In genomic region chr2:109562996-109563395, GRCm38 (mm10) we compare ENCODE assay signal across 24 mouse cellular contexts.
DNase-seq lines count a peak whose midpoint lies in the region; ATAC-seq and TF ChIP-seq lines count a peak whose summit lies in the region.
"Had no signal": no experiment of that assay in that cellular context is flagged by ENCODE, and none has a peak within 500 bp of the region (broad histone marks: within the 10 kb centered on the region; RNA-seq: fewer than 3 reads in every experiment).

No protein-coding gene starts in this region.

- WGBS in lung, postnatal 0 days, result 51% methylated on average over 3 of the region's 3 CpGs
- whole genome bisulfite sequencing in midbrain, embryonic 11.5 days, result 80% methylated on average over 3 of the region's 3 CpGs
- 84% methylated on average over 3 of the region's 3 CpGs for WGBS in midbrain, embryonic 10.5 days
- 92% methylated on average over 3 of the region's 3 CpGs for WGBS in forebrain, embryonic 13.5 days

- no peaks in the 10 kb centered on the region for H3K36me3 ChIP-seq in lung, postnatal 0 days (ENCODE audit: insufficient read depth, low read length)
- no peaks in the 10 kb centered on the region for H3K36me3 ChIP-seq in midbrain, embryonic 11.5 days (ENCODE audit: control insufficient read depth, insufficient read depth, low read length)
- no peaks in the 10 kb centered on the region for H3K36me3 ChIP-seq in midbrain, embryonic 10.5 days
- no peaks in the 10 kb centered on the region for H3K36me3 ChIP-seq in forebrain, embryonic 13.5 days (ENCODE audit: poor library complexity, severe bottlenecking)
- H3K36me3 ChIP-seq: embryonic facial prominence, embryonic 10.5 days; embryonic facial prominence, embryonic 13.5 days; forebrain, embryonic 10.5 days; hindbrain, embryonic 12.5 days; hindbrain, embryonic 15.5 days had no signal

- peak; percentile 76 for TF ChIP-seq EP300 in lung, postnatal 0 days (IDR thresholded peaks at IDR 0.05)

- no peaks in the 10 kb centered on the region for H3K9me3 ChIP-seq in lung, postnatal 0 days (ENCODE audit: low read length)
- no peaks in the 10 kb centered on the region for H3K9me3 ChIP-seq in midbrain, embryonic 11.5 days (ENCODE audit: control insufficient read depth, low read length)
- H3K9me3 ChIP-seq in midbrain, embryonic 10.5 days (replicated peaks), result no peaks in the 10 kb centered on the region
- H3K9me3 ChIP-seq in forebrain, embryonic 13.5 days (replicated peaks), result no peaks in the 10 kb centered on the region
- H3K9me3 ChIP-seq: embryonic facial prominence, embryonic 10.5 days; embryonic facial prominence, embryonic 13.5 days; forebrain, embryonic 10.5 days; hindbrain, embryonic 12.5 days; hindbrain, embryonic 15.5 days had no signal

- H3K27ac ChIP-seq in lung, postnatal 0 days (ENCODE audit: low read length), result no peak overlapping the region
- H3K27ac ChIP-seq in midbrain, embryonic 11.5 days (ENCODE audit: low read depth, low read length), result no peak overlapping the region
- no peak overlapping the region for H3K27ac ChIP-seq in midbrain, embryonic 10.5 days (replicated peaks)
- peak overlapping the region; percentile 26; the same call in 1 of the 2 replicates for H3K27ac ChIP-seq in embryonic fibroblast, embryonic 13.5 days (ENCODE audit: insufficient read depth, low read length)
- H3K27ac ChIP-seq in forebrain, embryonic 13.5 days, result no peak overlapping the region
- H3K27ac ChIP-seq: embryonic facial prominence, embryonic 10.5 days; embryonic facial prominence, embryonic 13.5 days; forebrain, embryonic 10.5 days; gastrocnemius, adult 2 months; hindbrain, embryonic 12.5 days; hindbrain, embryonic 15.5 days had no signal

- TF ChIP-seq POLR2A in embryonic fibroblast, embryonic 13.5 days (IDR thresholded peaks at IDR 0.05; ENCODE audit: low read depth, low read length), result no peak

- no peak overlapping the region for H3K9ac ChIP-seq in lung, postnatal 0 days (replicated peaks; ENCODE audit: low read depth)
- no peak overlapping the region for H3K9ac ChIP-seq in midbrain, embryonic 11.5 days (ENCODE audit: low read length)
- H3K9ac ChIP-seq in forebrain, embryonic 13.5 days, result no peak overlapping the region
- H3K9ac ChIP-seq: embryonic facial prominence, embryonic 13.5 days; forebrain, postnatal 0 days; hindbrain, embryonic 12.5 days; hindbrain, embryonic 15.5 days had no signal

- H3K4me1 ChIP-seq in lung, postnatal 0 days (ENCODE audit: insufficient read depth, low read depth, low read length), result no peaks in the 10 kb centered on the region
- H3K4me1 ChIP-seq in midbrain, embryonic 11.5 days (ENCODE audit: control insufficient read depth, insufficient read depth, low read length), result no peaks in the 10 kb centered on the region
- no peaks in the 10 kb centered on the region for H3K4me1 ChIP-seq in midbrain, embryonic 10.5 days
- H3K4me1 ChIP-seq in embryonic fibroblast, embryonic 13.5 days (ENCODE audit: control insufficient read depth, insufficient read depth, low read length), result no peaks in the 10 kb centered on the region
- H3K4me1 ChIP-seq in forebrain, embryonic 13.5 days, result peaks cover 8% of the 10 kb centered on the region; the same call in 1 of the 2 replicates
- H3K4me1 ChIP-seq: embryonic facial prominence, embryonic 13.5 days; hindbrain, embryonic 12.5 days; hindbrain, embryonic 15.5 days had no signal

- DNase-seq in lung, postnatal 0 days (ENCODE audit: low spot score), result peak; percentile 11
- no peak for DNase-seq in lung, postnatal 10 days
- DNase-seq in midbrain, embryonic 11.5 days (ENCODE audit: low spot score, missing footprints), result peak; percentile 69
- no peak for DNase-seq in midbrain, embryonic 10.5 days (ENCODE audit: low spot score)
- DNase-seq: adrenal gland, adult 8-10 months; adrenal gland, postnatal 25 days; cerebellum, adult 11-12 months; cerebellum, adult 8-10 months; cerebellum, postnatal 36 days; embryo, embryonic 11 days; forebrain, postnatal 0 days; gastrocnemius, adult 2 months; gastrocnemius, postnatal 14 days; heart, adult 11 months had no signal

- 0 out of 2 replicates have a peak, but pooled peaks have one; percentile 48 for ATAC-seq in lung, postnatal 0 days
- ATAC-seq in midbrain, embryonic 11.5 days (ENCODE audit: low FRiP score), result no peak
- ATAC-seq in forebrain, embryonic 13.5 days, result no peak
- ATAC-seq: activated CD4-positive, CD25-positive, alpha-beta regulatory T cell, adult 4 months; forebrain, embryonic 14.5 days; forebrain, postnatal 0 days had no signal

- no peaks in the 10 kb centered on the region for H3K27me3 ChIP-seq in lung, postnatal 0 days (replicated peaks; ENCODE audit: insufficient read depth, low read length)
- H3K27me3 ChIP-seq in midbrain, embryonic 11.5 days (ENCODE audit: control insufficient read depth, insufficient read depth, low read length), result no peaks in the 10 kb centered on the region
- H3K27me3 ChIP-seq in midbrain, embryonic 10.5 days (ENCODE audit: low read depth, poor library complexity, severe bottlenecking), result no peaks in the 10 kb centered on the region
- no peaks in the 10 kb centered on the region for H3K27me3 ChIP-seq in forebrain, embryonic 13.5 days
- H3K27me3 ChIP-seq: embryonic facial prominence, embryonic 13.5 days; hindbrain, embryonic 12.5 days; hindbrain, embryonic 15.5 days had no signal

- no peak for TF ChIP-seq CTCF in lung, postnatal 0 days (IDR thresholded peaks at IDR 0.05)
- no peak for TF ChIP-seq CTCF in embryonic fibroblast, embryonic 13.5 days (IDR thresholded peaks at IDR 0.05; ENCODE audit: borderline replicate concordance, insufficient read depth, low read length)

- no peak overlapping the region for H3K4me3 ChIP-seq in lung, postnatal 0 days (ENCODE audit: low read depth, low read length)
- H3K4me3 ChIP-seq in midbrain, embryonic 11.5 days (ENCODE audit: low read depth, low read length), result no peak overlapping the region
- H3K4me3 ChIP-seq in midbrain, embryonic 10.5 days, result no peak overlapping the region
- no peak overlapping the region for H3K4me3 ChIP-seq in embryonic fibroblast, embryonic 13.5 days (ENCODE audit: insufficient read depth, low read length)
- no peak overlapping the region for H3K4me3 ChIP-seq in forebrain, embryonic 13.5 days
- H3K4me3 ChIP-seq: embryonic facial prominence, embryonic 10.5 days; embryonic facial prominence, embryonic 13.5 days; forebrain, embryonic 10.5 days; gastrocnemius, adult 2 months; hindbrain, embryonic 12.5 days; hindbrain, embryonic 15.5 days had no signal

- H3K4me2 ChIP-seq in lung, postnatal 0 days (replicated peaks; ENCODE audit: low read depth, low read length), result no peak overlapping the region
- no peak overlapping the region for H3K4me2 ChIP-seq in midbrain, embryonic 11.5 days
- H3K4me2 ChIP-seq in forebrain, embryonic 13.5 days, result no peak overlapping the region
- H3K4me2 ChIP-seq: embryonic facial prominence, embryonic 13.5 days; heart, embryonic 11.5 days; hindbrain, embryonic 12.5 days; hindbrain, embryonic 15.5 days had no signal

Comparison
In these comparisons a context has a peak if more than half of its experiments do, and no peak if none do; other contexts are left out.
1. DNase-seq: peak in lung, postnatal 0 days (single experiment) and midbrain, embryonic 11.5 days (single experiment); none in lung, postnatal 10 days (single experiment) and midbrain, embryonic 10.5 days (single experiment).